Mouse (Mus musculus) forebrain, embryonic 13.5 days (tissue): ENCODE measurements around the gene Mmp2. TPM values are rescaled to one million over a fixed set of nuclear protein-coding genes. Genes with fewer than 3 reads are reported as not detected.
A peak's percentile ranks its signal among the peaks of the same experiment; 100 is the strongest.

Source experiments
- ATAC-seq: fragments of 200-750 bp; cut with Nextera tagmentation; 2 replicates; pipeline ENCODE4 v1.8.0; 2017
- H3K27ac ChIP-seq: fragments of 300-500 bp; sonication (generic); 2 replicates; pipeline ENCODE4 v1.5.1; 2015; ENCODE audit warnings: inconsistent platforms, mild to moderate bottlenecking, moderate library complexity
- H3K27me3 ChIP-seq: fragments of 300-500 bp; sonication (generic); 2 replicates; pipeline ENCODE4 v1.6.1; 2015; ENCODE audit warnings: mild to moderate bottlenecking, inconsistent platforms
- H3K36me3 ChIP-seq: fragments of 300-500 bp; sonication (generic); 2 replicates; pipeline ENCODE4 v1.6.1; 2015; ENCODE audit warnings: mild to moderate bottlenecking, inconsistent platforms; ENCODE audit not compliant: poor library complexity, severe bottlenecking
- H3K4me1 ChIP-seq: fragments of 300-500 bp; sonication (generic); 2 replicates; pipeline ENCODE4 v1.6.1; 2015; ENCODE audit warnings: inconsistent platforms
- H3K4me2 ChIP-seq: fragments of 300-500 bp; sonication (generic); 2 replicates; pipeline ENCODE4 v1.6.1; 2015; ENCODE audit warnings: inconsistent platforms, mild to moderate bottlenecking, moderate library complexity
- H3K4me3 ChIP-seq: fragments of 300-500 bp; sonication (generic); 2 replicates; pipeline ENCODE4 v1.5.1; 2015; ENCODE audit warnings: mild to moderate bottlenecking, inconsistent platforms
- H3K9ac ChIP-seq: fragments of 300-500 bp; sonication (generic); 2 replicates; pipeline ENCODE4 v1.6.1; 2015; ENCODE audit warnings: mild to moderate bottlenecking, inconsistent platforms
- H3K9me3 ChIP-seq: fragments of 300-500 bp; sonication (generic); replicated peaks from 2 replicates; pipeline ENCODE4 v1.6.1; 2016; ENCODE audit warnings: inconsistent platforms
- WGBS: fragments of 180-500 bp; shearing (Covaris S2); methylation state at CpG from one replicate; pipeline ENCODE4 v1.1.7; 2015; 5-methylcytosine and 5-hydroxymethylcytosine counted together
- polyA plus RNA-seq: library from polyadenylated mRNA; unstranded; fragments of >200 nt; fragmentation: Nextera tagmentation; extraction: Ambion mirVana; gene quantifications from 2 replicates; pipeline ENCODE4 v1.2.1, GENCODE M21; 2015

Gene Mmp2
- polyA plus RNA-seq, 1 experiment from 2014 or later: 9.5 TPM

GRCm38 (mm10) chr8:92817928-92818818 lies 8.9 kb upstream of the Mmp2 start:
- Histone ChIP-seq H3K4me2 (no peak overlapping the region), H3K27me3 (no peaks in the 10 kb centered on the region), H3K27ac (no peak overlapping the region), H3K9me3 (no peaks in the 10 kb centered on the region), H3K4me1 (no peaks in the 10 kb centered on the region), H3K36me3 (no peaks in the 10 kb centered on the region), H3K9ac (no peak overlapping the region), H3K4me3 (no peak overlapping the region)
- WGBS: 15% methylated on average over 5 of the region's 6 CpGs
- peak; percentile 90 for ATAC-seq

GRCm38 (mm10) chr8:92821151-92821550 lies 5.9 kb upstream of the Mmp2 start:
- Histone ChIP-seq H3K27me3 (peaks cover 3% of the 10 kb centered on the region), H3K27ac (no peak overlapping the region), H3K4me3 (no peak overlapping the region), H3K9ac (no peak overlapping the region), H3K4me1 (no peaks in the 10 kb centered on the region), H3K4me2 (no peak overlapping the region), H3K9me3 (no peaks in the 10 kb centered on the region), H3K36me3 (no peaks in the 10 kb centered on the region)
- ATAC-seq: no peak

DNA sequence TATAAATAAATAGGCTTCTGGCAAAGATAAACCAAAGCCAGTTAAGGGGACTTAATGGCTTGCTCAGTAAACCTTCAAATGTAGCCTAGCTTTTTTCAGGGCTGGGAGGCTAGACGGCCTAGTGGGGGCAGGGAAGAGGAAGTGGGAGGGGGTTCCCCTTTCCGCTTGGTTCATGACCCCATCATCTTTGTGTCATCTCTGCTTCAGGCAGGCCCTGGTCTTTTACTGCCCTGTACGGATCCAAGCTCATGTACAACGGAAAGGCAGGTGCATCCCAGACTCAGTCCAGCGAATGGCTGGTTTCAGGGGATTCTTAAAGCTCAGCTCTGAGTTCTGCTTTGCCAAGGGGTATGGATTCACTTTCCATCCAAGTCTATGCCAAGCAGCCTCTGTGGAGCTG lies 4.7 kb upstream of the Mmp2 start:
- Histone ChIP-seq H3K4me3 (no peak overlapping the region), H3K27me3 (peaks cover 14% of the 10 kb centered on the region), H3K36me3 (no peaks in the 10 kb centered on the region), H3K9ac (no peak overlapping the region), H3K9me3 (no peaks in the 10 kb centered on the region), H3K27ac (no peak overlapping the region), H3K4me2 (no peak overlapping the region), H3K4me1 (peaks cover 5% of the 10 kb centered on the region)
- 87% methylated on average over 5 of the region's 5 CpGs for WGBS
- ATAC-seq: no peak

DNA sequence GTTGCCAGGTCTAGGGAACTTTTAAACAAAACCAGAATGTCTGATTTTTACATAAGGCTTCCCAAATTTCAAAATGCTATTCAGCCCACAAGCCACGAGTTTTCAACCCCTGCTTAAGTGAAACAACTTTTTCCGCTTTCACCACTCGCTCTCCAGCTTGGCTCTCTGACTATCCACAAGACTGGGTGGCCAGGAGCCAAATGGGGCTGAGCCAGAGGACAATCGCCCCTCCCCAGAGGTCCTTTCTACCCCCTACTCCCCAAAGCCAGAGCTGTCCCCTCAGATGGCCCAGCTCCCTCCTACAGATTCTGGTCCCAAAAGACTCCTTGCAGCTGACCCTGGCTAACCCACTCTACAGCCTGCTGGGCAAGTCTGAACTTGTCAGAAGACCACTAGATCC lies 1.1 kb upstream of the Mmp2 start:
- Histone ChIP-seq H3K4me1 (peaks cover 16% of the 10 kb centered on the region), H3K36me3 (no peaks in the 10 kb centered on the region), H3K4me3 (no peak overlapping the region), H3K9ac (no peak overlapping the region), H3K9me3 (no peaks in the 10 kb centered on the region), H3K27ac (no peak overlapping the region), H3K4me2 (no peak overlapping the region), H3K27me3 (peaks cover 24% of the 10 kb centered on the region)
- 75% methylated on average over 4 of the region's 4 CpGs for WGBS
- no peak for ATAC-seq

DNA sequence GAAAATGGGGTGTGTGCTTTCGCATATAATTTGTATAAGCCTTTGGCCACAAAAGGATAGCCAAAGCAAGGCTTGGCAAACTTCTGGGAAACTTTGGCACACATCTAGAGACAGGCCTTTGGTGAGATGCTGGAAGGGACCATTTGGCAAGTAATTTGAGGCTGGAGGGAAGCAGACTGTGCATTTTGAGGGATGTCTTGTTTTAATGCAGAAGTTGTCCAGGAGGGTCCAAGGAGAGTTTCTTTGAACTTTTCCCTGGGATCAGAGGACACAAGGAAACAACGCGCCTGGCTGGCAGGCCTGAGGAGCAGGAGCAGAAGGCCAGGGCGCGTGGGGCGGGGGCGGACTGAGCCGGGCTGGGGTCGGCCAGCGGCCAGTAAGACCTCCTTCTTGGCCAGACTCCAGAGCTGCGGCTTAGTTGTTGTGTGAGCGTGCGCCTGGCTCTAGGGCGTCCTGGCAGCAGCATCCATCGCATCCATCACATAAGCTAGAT lies 1.2 kb downstream of the Mmp2 start:
- Histone ChIP-seq H3K27ac (no peak overlapping the region), H3K4me2 (peak overlapping the region; percentile 10; the same call in 1 of the 2 replicates), H3K9me3 (no peaks in the 10 kb centered on the region), H3K4me1 (peaks cover 16% of the 10 kb centered on the region), H3K27me3 (peaks cover 24% of the 10 kb centered on the region), H3K4me3 (no peak overlapping the region), H3K9ac (no peak overlapping the region), H3K36me3 (no peaks in the 10 kb centered on the region)
- peak; percentile 74 for ATAC-seq
- WGBS: 35% methylated on average over 15 of the region's 15 CpGs

DNA sequence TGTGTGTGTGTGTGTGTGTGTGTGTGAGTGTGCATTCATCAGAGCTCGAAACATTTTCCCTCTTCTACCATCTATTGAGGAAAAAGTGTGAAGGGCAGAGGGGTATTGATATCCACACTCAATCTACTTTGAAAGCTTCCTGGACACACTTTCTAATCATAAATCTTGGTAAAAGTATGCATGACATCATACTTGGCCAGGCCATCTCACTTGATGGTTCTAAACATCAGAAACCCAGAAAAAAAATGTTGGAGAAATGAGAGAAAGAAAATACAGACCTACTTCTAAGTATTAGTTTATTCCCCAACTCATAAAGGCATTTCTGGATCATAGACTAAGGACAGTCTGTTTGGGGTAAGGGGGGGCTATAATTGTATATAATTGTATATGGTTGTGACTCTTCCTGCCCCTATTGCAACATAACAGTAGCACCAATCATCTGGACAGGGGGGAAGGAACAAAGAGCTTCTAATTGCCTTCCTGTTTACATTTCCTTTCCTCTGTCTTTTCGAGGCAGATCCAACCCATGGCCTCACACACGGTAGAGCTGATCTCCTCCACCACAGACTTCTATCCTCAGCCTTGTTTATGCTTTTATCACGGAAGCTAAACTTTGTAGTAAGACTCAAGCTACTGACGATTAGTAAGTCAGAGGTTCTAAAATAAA lies 7.1 kb downstream of the Mmp2 start:
- WGBS: 79% methylated on average over 5 of the region's 5 CpGs
- H3K27me3 ChIP-seq: no peaks in the 10 kb centered on the region
- H3K27ac ChIP-seq: no peak overlapping the region
- no peaks in the 10 kb centered on the region for H3K4me1 ChIP-seq
- H3K4me3 ChIP-seq: no peak overlapping the region
- ATAC-seq: no peak
- no peak overlapping the region for H3K9ac ChIP-seq
- H3K9me3 ChIP-seq: no peaks in the 10 kb centered on the region
- no peak overlapping the region for H3K4me2 ChIP-seq
- no peaks in the 10 kb centered on the region for H3K36me3 ChIP-seq

DNA sequence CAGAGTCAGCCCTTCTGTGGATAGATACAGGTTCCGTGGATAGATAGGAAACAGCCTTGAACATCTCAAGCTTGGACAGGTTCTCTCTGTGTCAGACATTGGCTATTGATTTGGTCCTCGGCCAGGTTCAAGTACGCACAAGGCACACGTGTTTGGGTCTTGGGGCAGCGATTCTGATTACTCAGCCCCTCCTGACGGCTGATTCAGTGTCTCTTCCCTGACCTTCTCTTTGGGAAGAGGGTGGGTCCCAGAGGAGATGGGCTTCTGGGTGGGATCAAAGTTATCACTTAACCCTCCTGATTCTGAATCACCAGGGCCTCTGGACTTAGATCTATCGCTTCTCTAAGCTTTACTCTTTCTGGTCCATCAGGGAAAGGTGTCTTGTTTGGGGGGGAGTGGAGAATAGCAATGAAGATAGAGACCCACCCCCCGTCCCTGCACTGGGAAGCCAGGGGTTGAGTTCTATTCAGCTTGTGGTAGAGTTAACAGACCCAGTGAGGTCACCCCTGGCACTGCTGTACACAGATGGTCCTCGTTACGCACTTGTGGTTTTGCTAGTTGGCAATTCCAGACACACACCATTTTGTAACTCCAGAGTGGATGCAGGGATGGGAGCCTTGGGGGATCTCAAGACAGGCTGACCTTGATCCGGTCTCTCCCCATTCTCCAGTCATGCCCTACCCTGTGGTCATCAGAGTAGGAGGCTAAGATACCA lies 7.9 kb downstream of the Mmp2 start:
- H3K27me3 ChIP-seq: no peaks in the 10 kb centered on the region
- H3K4me2 ChIP-seq: no peak overlapping the region
- 89% methylated on average over 11 of the region's 11 CpGs for WGBS
- ATAC-seq: no peak
- H3K27ac ChIP-seq: no peak overlapping the region
- no peaks in the 10 kb centered on the region for H3K9me3 ChIP-seq
- no peak overlapping the region for H3K4me3 ChIP-seq
- H3K9ac ChIP-seq: no peak overlapping the region
- no peaks in the 10 kb centered on the region for H3K4me1 ChIP-seq
- H3K36me3 ChIP-seq: no peaks in the 10 kb centered on the region

GRCm38 (mm10) chr8:92835901-92836300 lies 8.8 kb downstream of the Mmp2 start:
- no peak overlapping the region for H3K9ac ChIP-seq
- H3K36me3 ChIP-seq: no peaks in the 10 kb centered on the region
- no peaks in the 10 kb centered on the region for H3K27me3 ChIP-seq
- no peaks in the 10 kb centered on the region for H3K9me3 ChIP-seq
- no peaks in the 10 kb centered on the region for H3K4me1 ChIP-seq
- no peak overlapping the region for H3K4me3 ChIP-seq
- H3K27ac ChIP-seq: no peak overlapping the region
- no peak overlapping the region for H3K4me2 ChIP-seq
- 93% methylated on average over 11 of the region's 11 CpGs for WGBS
- no peak for ATAC-seq

DNA sequence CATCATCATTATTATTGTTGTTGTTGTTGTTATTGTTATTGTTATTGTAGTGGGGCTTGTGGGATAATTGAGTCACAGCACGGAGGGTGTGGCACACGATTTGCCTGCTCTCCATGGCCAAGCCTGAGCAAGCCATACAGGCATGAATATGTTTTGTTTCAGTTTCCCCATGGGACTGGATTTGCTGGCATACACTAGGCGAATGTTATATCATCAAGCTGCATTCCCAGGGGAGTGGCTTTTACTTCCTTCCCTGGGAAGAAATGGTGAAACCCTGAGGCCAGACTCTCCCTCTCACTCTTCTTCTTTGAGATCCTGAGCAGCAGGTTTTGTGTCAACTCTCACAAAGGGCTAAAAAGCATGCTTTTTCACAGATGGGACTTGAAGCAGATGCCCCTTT lies 11.5 kb downstream of the Mmp2 start:
- Histone ChIP-seq H3K9me3 (no peaks in the 10 kb centered on the region), H3K9ac (no peak overlapping the region), H3K36me3 (no peaks in the 10 kb centered on the region), H3K27ac (no peak overlapping the region), H3K4me2 (no peak overlapping the region), H3K4me1 (no peaks in the 10 kb centered on the region), H3K4me3 (no peak overlapping the region), H3K27me3 (no peaks in the 10 kb centered on the region)
- ATAC-seq: no peak
- WGBS: 83% methylated on average over 3 of the region's 3 CpGs

GRCm38 (mm10) chr8:92839161-92839560 lies 12.1 kb downstream of the Mmp2 start:
- 90% methylated on average over 8 of the region's 8 CpGs for WGBS
- H3K27me3 ChIP-seq: no peaks in the 10 kb centered on the region
- H3K9me3 ChIP-seq: no peaks in the 10 kb centered on the region

DNA sequence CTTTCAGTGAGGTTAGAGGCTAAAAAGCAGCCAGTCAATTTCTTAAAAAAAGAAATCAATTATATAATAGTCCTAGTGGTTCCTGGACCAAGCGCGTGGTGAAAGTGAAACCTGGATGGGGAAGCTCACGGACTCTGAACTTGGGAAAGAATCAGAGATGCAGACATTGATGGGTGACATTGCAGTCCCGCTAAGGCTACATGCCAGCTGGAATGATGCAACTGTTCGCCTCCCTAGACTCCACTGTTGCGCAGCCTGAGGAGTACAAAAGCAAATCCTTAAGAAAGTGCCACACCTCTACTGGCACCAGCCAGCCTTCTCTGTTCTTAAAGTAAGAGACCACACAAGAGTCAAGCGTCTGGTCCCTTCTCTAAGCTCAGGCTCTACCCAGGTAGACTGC lies 12.8 kb downstream of the Mmp2 start:
- no peak for ATAC-seq
- no peaks in the 10 kb centered on the region for H3K36me3 ChIP-seq
- H3K9me3 ChIP-seq: no peaks in the 10 kb centered on the region
- 93% methylated on average over 7 of the region's 7 CpGs for WGBS
- H3K27me3 ChIP-seq: no peaks in the 10 kb centered on the region
- no peak overlapping the region for H3K4me3 ChIP-seq
- no peak overlapping the region for H3K9ac ChIP-seq
- no peak overlapping the region for H3K27ac ChIP-seq
- no peak overlapping the region for H3K4me2 ChIP-seq
- no peaks in the 10 kb centered on the region for H3K4me1 ChIP-seq

More at GRCm38 (mm10) chr8:92839161-92839560, 12.1 kb downstream of the Mmp2 start:
- H3K9ac ChIP-seq: no peak overlapping the region
- no peak overlapping the region for H3K27ac ChIP-seq
- no peaks in the 10 kb centered on the region for H3K36me3 ChIP-seq
- ATAC-seq: no peak
- H3K4me3 ChIP-seq: no peak overlapping the region
- H3K4me2 ChIP-seq: no peak overlapping the region
- no peaks in the 10 kb centered on the region for H3K4me1 ChIP-seq

DNA sequence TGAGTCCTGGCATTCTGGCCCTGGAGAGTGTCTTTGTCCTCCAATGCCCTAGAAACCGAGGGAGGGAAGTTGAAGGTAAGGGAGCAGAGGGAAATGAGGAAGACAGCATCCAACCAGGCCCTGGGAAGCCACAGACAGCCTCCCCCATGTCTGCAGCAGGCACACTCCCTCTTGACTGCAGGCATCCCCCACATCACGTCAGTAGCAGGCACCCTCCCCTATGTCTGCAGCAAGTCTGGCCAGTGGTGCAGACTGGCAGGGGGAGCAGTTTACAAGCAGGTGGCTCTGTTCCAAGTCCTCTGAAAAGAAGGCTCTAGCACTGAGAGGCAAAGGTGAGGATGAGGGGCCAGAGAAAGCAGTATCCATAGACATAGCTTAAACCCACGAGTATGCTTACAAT lies 19.6 kb downstream of the Mmp2 start:
- Histone ChIP-seq H3K4me3 (no peak overlapping the region), H3K9me3 (no peaks in the 10 kb centered on the region), H3K36me3 (no peaks in the 10 kb centered on the region), H3K4me2 (no peak overlapping the region), H3K27ac (no peak overlapping the region; the same call in 1 of the 2 replicates), H3K27me3 (no peaks in the 10 kb centered on the region), H3K9ac (no peak overlapping the region), H3K4me1 (peaks cover 18% of the 10 kb centered on the region)
- peak; percentile 43; the same call in 1 of the 2 replicates for ATAC-seq
- WGBS: 10% methylated on average over 3 of the region's 3 CpGs
